In the genomic region with DNA sequence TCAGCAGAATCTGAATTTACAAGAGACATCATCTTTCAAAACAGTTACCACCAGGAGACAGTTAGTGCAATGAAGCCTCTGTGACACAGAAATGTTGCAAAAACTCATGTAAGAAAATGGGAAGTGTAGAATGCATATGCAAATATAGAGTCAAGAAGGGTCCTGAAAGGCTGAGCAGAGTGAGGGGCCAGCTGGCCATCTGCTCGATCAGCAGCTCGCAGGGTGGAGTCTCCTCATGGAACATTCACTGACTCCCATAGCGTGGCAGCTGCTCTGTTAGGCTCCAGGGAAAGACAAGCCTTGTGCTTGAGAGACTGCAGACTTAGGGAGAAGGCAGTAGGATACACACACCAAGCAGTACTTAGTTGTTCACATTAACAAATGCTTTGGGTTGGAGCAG, we compare ENCODE assay signal across 17 mouse cellular contexts. TPM values are rescaled to one million over a fixed set of nuclear protein-coding genes. Genes with fewer than 3 reads are reported as not detected.
DNase-seq lines count a peak whose midpoint lies in the region; ATAC-seq and TF ChIP-seq lines count a peak whose summit lies in the region.
"Had no signal": no experiment of that assay in that cellular context is flagged by ENCODE, and none has a peak within 500 bp of the region (broad histone marks: within the 10 kb centered on the region; RNA-seq: fewer than 3 reads in every experiment).

No protein-coding gene starts in this region.

- no peak overlapping the region for H3K4me3 ChIP-seq in hindbrain, embryonic 12.5 days
- H3K4me3 ChIP-seq in hindbrain, embryonic 14.5 days (replicated peaks; ENCODE audit: low read length): no peak overlapping the region
- no peak overlapping the region for H3K4me3 ChIP-seq in bone marrow, adult 2 months (replicated peaks; ENCODE audit: control insufficient read depth, low read depth, low read length)
- H3K4me3 ChIP-seq in hindbrain, postnatal 0 days (ENCODE audit: low read length): no peak overlapping the region
- H3K4me3 ChIP-seq in heart, embryonic 12.5 days: no peak overlapping the region
- H3K4me3 ChIP-seq: erythroblast, embryonic 14.5 days; heart, embryonic 13.5 days; limb, embryonic 12.5 days; midbrain, embryonic 15.5 days; stomach, embryonic 15.5 days had no signal

- DNase-seq in hindbrain, embryonic 14.5 days (ENCODE audit: low spot score): no peak
- peak; percentile 66 for DNase-seq in A20 (ENCODE audit: low read depth, low spot score)
- peak; percentile 35 for DNase-seq in hindbrain, postnatal 0 days (ENCODE audit: low spot score)
- no peak for DNase-seq in kidney, postnatal 36 days
- DNase-seq: adrenal gland, postnatal 36 days; cerebellum, adult 9-10 months; lung, adult 2 months; right cerebral cortex, postnatal 14 days; thymus, postnatal 4 days had no signal

- no peaks in the 10 kb centered on the region for H3K27me3 ChIP-seq in hindbrain, embryonic 12.5 days
- no peaks in the 10 kb centered on the region for H3K27me3 ChIP-seq in hindbrain, embryonic 14.5 days (ENCODE audit: control insufficient read depth, insufficient read depth, low read length)
- no peaks in the 10 kb centered on the region for H3K27me3 ChIP-seq in hindbrain, postnatal 0 days (ENCODE audit: insufficient read depth, low read length)
- H3K27me3 ChIP-seq in heart, embryonic 12.5 days (replicated peaks): no peaks in the 10 kb centered on the region
- H3K27me3 ChIP-seq: heart, embryonic 13.5 days; limb, embryonic 12.5 days; midbrain, embryonic 15.5 days; stomach, embryonic 15.5 days had no signal

- H3K9me3 ChIP-seq in hindbrain, embryonic 12.5 days (replicated peaks): no peaks in the 10 kb centered on the region
- H3K9me3 ChIP-seq in hindbrain, embryonic 14.5 days (ENCODE audit: control insufficient read depth, low read length): no peaks in the 10 kb centered on the region
- H3K9me3 ChIP-seq in hindbrain, postnatal 0 days (ENCODE audit: low read length): no peaks in the 10 kb centered on the region
- no peaks in the 10 kb centered on the region for H3K9me3 ChIP-seq in heart, embryonic 12.5 days (replicated peaks)
- H3K9me3 ChIP-seq: heart, embryonic 13.5 days; limb, embryonic 12.5 days; midbrain, embryonic 15.5 days; stomach, embryonic 15.5 days had no signal

- peak overlapping the region; percentile 17; the same call in 1 of the 2 replicates for H3K27ac ChIP-seq in hindbrain, embryonic 12.5 days
- no peak overlapping the region for H3K27ac ChIP-seq in hindbrain, embryonic 14.5 days
- peak overlapping the region; percentile 81 for H3K27ac ChIP-seq in bone marrow, adult 2 months (ENCODE audit: control insufficient read depth, insufficient read depth, low read depth, low read length, poor library complexity)
- H3K27ac ChIP-seq in hindbrain, postnatal 0 days: no peak overlapping the region
- H3K27ac ChIP-seq in heart, embryonic 12.5 days (ENCODE audit: poor library complexity, severe bottlenecking): no peak overlapping the region
- H3K27ac ChIP-seq: limb, embryonic 12.5 days; midbrain, embryonic 15.5 days; stomach, embryonic 15.5 days had no signal

- H3K36me3 ChIP-seq in hindbrain, embryonic 12.5 days: no peaks in the 10 kb centered on the region
- no peaks in the 10 kb centered on the region for H3K36me3 ChIP-seq in hindbrain, embryonic 14.5 days (replicated peaks; ENCODE audit: control insufficient read depth, insufficient read depth)
- no peaks in the 10 kb centered on the region for H3K36me3 ChIP-seq in hindbrain, postnatal 0 days (ENCODE audit: insufficient read depth, low read length)
- H3K36me3 ChIP-seq in heart, embryonic 12.5 days: no peaks in the 10 kb centered on the region
- H3K36me3 ChIP-seq: heart, embryonic 13.5 days; limb, embryonic 12.5 days; midbrain, embryonic 15.5 days; stomach, embryonic 15.5 days had no signal

- no peak overlapping the region for H3K9ac ChIP-seq in hindbrain, embryonic 12.5 days
- no peak overlapping the region for H3K9ac ChIP-seq in hindbrain, embryonic 14.5 days
- H3K9ac ChIP-seq in hindbrain, postnatal 0 days (replicated peaks; ENCODE audit: low read length): no peak overlapping the region
- no peak overlapping the region for H3K9ac ChIP-seq in heart, embryonic 12.5 days
- H3K9ac ChIP-seq: heart, embryonic 13.5 days; limb, embryonic 12.5 days; midbrain, embryonic 15.5 days; stomach, embryonic 15.5 days had no signal

- TF ChIP-seq CTCF in bone marrow, adult 2 months (IDR thresholded peaks at IDR 0.05; ENCODE audit: control insufficient read depth, insufficient read depth, low read length): no peak
- TF ChIP-seq CTCF in hindbrain, postnatal 0 days (IDR thresholded peaks at IDR 0.05; ENCODE audit: low read depth): no peak

- no peak for ATAC-seq in hindbrain, embryonic 12.5 days (ENCODE audit: low FRiP score)
- no peak; the same call in 1 of the 2 replicates for ATAC-seq in hindbrain, embryonic 14.5 days (ENCODE audit: low FRiP score)
- peak; percentile 63; the same call in 1 of the 2 replicates for ATAC-seq in hindbrain, postnatal 0 days
- no peak for ATAC-seq in heart, embryonic 12.5 days (ENCODE audit: insufficient number of reproducible peaks, low FRiP score)
- ATAC-seq: midbrain, embryonic 15.5 days had no signal

- no peak for TF ChIP-seq POLR2A in bone marrow, adult 2 months (IDR thresholded peaks at IDR 0.05; ENCODE audit: borderline replicate concordance, control insufficient read depth, low read depth, low read length)

- 31% methylated on average over 3 of the region's 3 CpGs for WGBS in hindbrain, embryonic 12.5 days
- WGBS in hindbrain, embryonic 14.5 days: 33% methylated on average over 3 of the region's 3 CpGs
- WGBS in bone marrow, adult 2 months: 26% methylated on average over 3 of the region's 3 CpGs
- WGBS in hindbrain, postnatal 0 days: 34% methylated on average over 3 of the region's 3 CpGs
- WGBS in heart, embryonic 12.5 days: 40% methylated on average over 3 of the region's 3 CpGs

- H3K4me1 ChIP-seq in hindbrain, embryonic 12.5 days: peaks cover 3% of the 10 kb centered on the region
- no peaks in the 10 kb centered on the region for H3K4me1 ChIP-seq in hindbrain, embryonic 14.5 days (replicated peaks; ENCODE audit: control insufficient read depth, insufficient read depth, low read length)
- H3K4me1 ChIP-seq in bone marrow, adult 2 months (ENCODE audit: control insufficient read depth, insufficient read depth, low read length): peaks cover 8% of the 10 kb centered on the region
- no peaks in the 10 kb centered on the region for H3K4me1 ChIP-seq in hindbrain, postnatal 0 days (ENCODE audit: insufficient read depth, low read length)
- H3K4me1 ChIP-seq in heart, embryonic 12.5 days (replicated peaks): peaks cover 33% of the 10 kb centered on the region
- H3K4me1 ChIP-seq: midbrain, embryonic 15.5 days had no signal

- H3K4me2 ChIP-seq in hindbrain, embryonic 12.5 days (replicated peaks): no peak overlapping the region
- H3K4me2 ChIP-seq in hindbrain, embryonic 14.5 days (replicated peaks): no peak overlapping the region
- H3K4me2 ChIP-seq in hindbrain, postnatal 0 days (ENCODE audit: low read depth, low read length): no peak overlapping the region
- no peak overlapping the region for H3K4me2 ChIP-seq in heart, embryonic 12.5 days
- H3K4me2 ChIP-seq: heart, embryonic 13.5 days; limb, embryonic 12.5 days; midbrain, embryonic 15.5 days; stomach, embryonic 15.5 days had no signal

RNA-seq across cellular contexts. Expression of a gene that starts 39.8 kb away (rescaled TPM):
- 13.3 and 17.2 TPM in 2 replicates for polyA plus RNA-seq in hindbrain, embryonic 12.5 days (2016; fragmentation: Nextera tagmentation; extraction: Ambion mirVana)
- 15.8 and 16.1 TPM in 2 replicates for polyA plus RNA-seq in hindbrain, embryonic 14.5 days (2014; fragmentation: Nextera tagmentation; extraction: Ambion mirVana)
- polyA plus RNA-seq in bone marrow, adult 2 months (2011; ENCODE audit: insufficient read depth, insufficient read length, low replicate concordance, missing spikeins): 0.20 TPM in 1 of 2 replicates, not detected in the other
- total RNA-seq in hindbrain, postnatal 0 days (2014; rRNA removed): 59.7 and 60.5 TPM in 2 replicates
- 5.2 and 5.8 TPM in 2 replicates for polyA plus RNA-seq in hindbrain, postnatal 0 days (2015; fragmentation: Nextera tagmentation; extraction: Ambion mirVana)
- polyA plus RNA-seq in heart, embryonic 12.5 days (2016; fragmentation: Nextera tagmentation; extraction: Ambion mirVana): 25.1 and 28.1 TPM in 2 replicates
- polyA plus RNA-seq: erythroblast, embryonic 14.5 days had no signal

Comparison
In these comparisons a context has a peak if more than half of its experiments do, and no peak if none do; other contexts are left out.
1. H3K27ac ChIP-seq: peak in hindbrain, embryonic 12.5 days (single experiment) and bone marrow, adult 2 months (single experiment); none in hindbrain, embryonic 14.5 days (single experiment), hindbrain, postnatal 0 days (single experiment) and heart, embryonic 12.5 days (single experiment).
2. DNase-seq: peak in A20 (single experiment) and hindbrain, postnatal 0 days (single experiment); none in hindbrain, embryonic 14.5 days (single experiment) and kidney, postnatal 36 days (0 of 2).